ENCODE assay signal across 8 mouse cellular contexts in the genomic region with DNA sequence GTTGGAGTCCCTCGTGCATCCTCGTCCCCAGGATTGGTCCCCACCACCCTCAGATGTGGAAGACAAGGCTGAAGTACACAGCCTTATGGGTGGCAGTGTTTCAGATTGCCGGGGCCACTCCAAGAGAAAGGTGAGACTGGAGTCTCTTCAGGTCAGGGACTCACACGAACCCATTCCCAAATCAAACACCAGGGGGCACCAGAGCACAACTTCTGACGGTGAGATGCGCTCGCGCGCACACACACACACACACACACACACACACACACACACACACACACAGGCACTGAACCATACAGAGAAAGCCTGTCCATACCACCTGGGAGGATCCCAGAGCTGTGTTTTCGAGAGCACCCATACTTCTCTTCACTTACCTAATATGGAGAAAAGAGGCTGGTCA. TPM values are rescaled to one million over a fixed set of nuclear protein-coding genes. Genes with fewer than 3 reads are reported as not detected.
DNase-seq lines count a peak whose midpoint lies in the region; ATAC-seq and TF ChIP-seq lines count a peak whose summit lies in the region.

No protein-coding gene starts in this region.

- no peak for ATAC-seq in cerebellum, adult (ENCODE audit: insufficient number of reproducible peaks, low FRiP score, low TSS enrichment)
- peak; percentile 70 for ATAC-seq in granulocyte monocyte progenitor cell, adult 5-6 weeks (replicated peaks; ENCODE audit: poor library complexity, severe bottlenecking)
- peak; percentile 37; the same call in 1 of the 2 replicates for ATAC-seq in limb, embryonic 11.5 days (ENCODE audit: insufficient number of reproducible peaks, low FRiP score, low TSS enrichment, low read depth)
- peak; percentile 56 for ATAC-seq in midbrain, embryonic 15.5 days (replicated peaks)

- H3K4me1 ChIP-seq in cortical plate, adult 2 months (ENCODE audit: control insufficient read depth, insufficient read depth, low read length): no peaks in the 10 kb centered on the region
- no peaks in the 10 kb centered on the region for H3K4me1 ChIP-seq in kidney, adult 2 months (ENCODE audit: control insufficient read depth, insufficient read depth, low read length)
- peaks cover 12% of the 10 kb centered on the region; the same call in 1 of the 2 replicates for H3K4me1 ChIP-seq in limb, embryonic 11.5 days (ENCODE audit: control insufficient read depth, insufficient read depth, low read length)
- peaks cover 3% of the 10 kb centered on the region; the same call in 1 of the 2 replicates for H3K4me1 ChIP-seq in midbrain, embryonic 15.5 days

- H3K36me3 ChIP-seq in kidney, adult 2 months (ENCODE audit: control insufficient read depth, insufficient read depth, low read length): no peaks in the 10 kb centered on the region
- no peaks in the 10 kb centered on the region for H3K36me3 ChIP-seq in limb, embryonic 11.5 days (ENCODE audit: control insufficient read depth, insufficient read depth, low read length)
- H3K36me3 ChIP-seq in midbrain, embryonic 15.5 days (replicated peaks): no peaks in the 10 kb centered on the region

- TF ChIP-seq POLR2A in cortical plate, adult 2 months (IDR thresholded peaks at IDR 0.05; ENCODE audit: extremely low read depth, insufficient read depth, low read length): no peak
- no peak for TF ChIP-seq POLR2A in kidney, adult 2 months (IDR thresholded peaks at IDR 0.05; ENCODE audit: low read depth, low read length)

- WGBS in kidney, adult 2 months: 1% methylated on average over 10 of the region's 10 CpGs
- WGBS in limb, embryonic 11.5 days: 4% methylated on average over 10 of the region's 10 CpGs
- WGBS in midbrain, embryonic 15.5 days: 6% methylated on average over 10 of the region's 10 CpGs

- H3K4me3 ChIP-seq in cortical plate, adult 2 months (ENCODE audit: insufficient read depth, low read length): no peak overlapping the region
- H3K4me3 ChIP-seq in kidney, adult 2 months (ENCODE audit: insufficient read depth, low read depth, low read length): no peak overlapping the region
- no peak overlapping the region for H3K4me3 ChIP-seq in limb, embryonic 11.5 days (ENCODE audit: low read depth, low read length)
- H3K4me3 ChIP-seq in midbrain, embryonic 15.5 days: no peak overlapping the region

- H3K4me2 ChIP-seq in limb, embryonic 11.5 days (ENCODE audit: low read depth, severe bottlenecking): no peak overlapping the region
- no peak overlapping the region for H3K4me2 ChIP-seq in midbrain, embryonic 15.5 days

- no peaks in the 10 kb centered on the region for H3K27me3 ChIP-seq in kidney, adult 2 months (replicated peaks; ENCODE audit: control insufficient read depth, insufficient read depth, low read length)
- H3K27me3 ChIP-seq in limb, embryonic 11.5 days (ENCODE audit: control insufficient read depth, insufficient read depth, low read length): no peaks in the 10 kb centered on the region
- H3K27me3 ChIP-seq in midbrain, embryonic 15.5 days (replicated peaks): peaks cover 3% of the 10 kb centered on the region; the same call in 1 of the 2 replicates

- no peak overlapping the region for H3K27ac ChIP-seq in cortical plate, adult 2 months (ENCODE audit: insufficient read depth, low read length)
- no peak overlapping the region for H3K27ac ChIP-seq in kidney, adult 2 months (ENCODE audit: insufficient read depth, low read depth, low read length)
- H3K27ac ChIP-seq in limb, embryonic 11.5 days (replicated peaks; ENCODE audit: low read depth, low read length): no peak overlapping the region
- no peak overlapping the region for H3K27ac ChIP-seq in midbrain, embryonic 15.5 days

- TF ChIP-seq CTCF in cortical plate, adult 2 months (IDR thresholded peaks at IDR 0.05; ENCODE audit: extremely low read depth, insufficient read depth, low read length): peak; percentile 79
- peak; percentile 87 for TF ChIP-seq CTCF in kidney, adult 2 months (conservative IDR thresholded peaks at IDR 0.05; ENCODE audit: insufficient read depth, insufficient read length, low read depth, low read length)

- no peaks in the 10 kb centered on the region for H3K9me3 ChIP-seq in limb, embryonic 11.5 days (ENCODE audit: control insufficient read depth, low read length)
- no peaks in the 10 kb centered on the region for H3K9me3 ChIP-seq in midbrain, embryonic 15.5 days

- H3K9ac ChIP-seq in limb, embryonic 11.5 days (ENCODE audit: low read length): no peak overlapping the region
- H3K9ac ChIP-seq in midbrain, embryonic 15.5 days: no peak overlapping the region

- DNase-seq in cerebellum, adult 11 months: peak; percentile 62
- DNase-seq in kidney, adult 2 months: peak; percentile 80
- peak; percentile 93 for DNase-seq in limb, embryonic 11.5 days (ENCODE audit: low spot score)
- DNase-seq in spleen, postnatal 10 days (ENCODE audit: low spot score in 2 of 2): peak; percentile 62 to 85

RNA-seq across cellular contexts. Expression of a gene that starts 7.2 kb away (rescaled TPM):
- polyA plus RNA-seq in cortical plate, adult 2 months (2012; rRNA removed): 1.3 and 2.0 TPM in 2 replicates
- not detected in 2 replicates for total RNA-seq in granulocyte monocyte progenitor cell, adult 5-6 weeks (2014; fragmentation: Nextera tagmentation)
- total RNA-seq in granulocyte monocyte progenitor cell, adult 5-6 weeks (2017): not detected in 2 replicates
- 0.72 and 0.94 TPM in 2 replicates for polyA plus RNA-seq in kidney, adult 2 months (2012; rRNA removed)
- 44.5 and 46.2 TPM in 2 replicates for polyA plus RNA-seq in limb, embryonic 11.5 days (2014; fragmentation: Nextera tagmentation; extraction: Ambion mirVana)
- polyA plus RNA-seq in midbrain, embryonic 15.5 days (2015; fragmentation: Nextera tagmentation; extraction: Ambion mirVana): 12.8 and 14.1 TPM in 2 replicates

RNA-seq across cellular contexts. Expression of a gene that starts 32.5 kb away (rescaled TPM):
- polyA plus RNA-seq in cortical plate, adult 2 months (2012; rRNA removed): 27.2 and 27.9 TPM in 2 replicates
- total RNA-seq in granulocyte monocyte progenitor cell, adult 5-6 weeks (2014; fragmentation: Nextera tagmentation): 0.38 TPM in 1 of 2 replicates, not detected in the other
- total RNA-seq in granulocyte monocyte progenitor cell, adult 5-6 weeks (2017): 0.15 and 0.17 TPM in 2 replicates
- 0.57 and 0.83 TPM in 2 replicates for polyA plus RNA-seq in kidney, adult 2 months (2012; rRNA removed)
- polyA plus RNA-seq in limb, embryonic 11.5 days (2014; fragmentation: Nextera tagmentation; extraction: Ambion mirVana): 13.5 and 15.0 TPM in 2 replicates
- 16.8 and 17.3 TPM in 2 replicates for polyA plus RNA-seq in midbrain, embryonic 15.5 days (2015; fragmentation: Nextera tagmentation; extraction: Ambion mirVana)
